Mouse (Mus musculus) heart, postnatal 10 days (tissue): ENCODE measurements around the gene Adgrv1. TPM values are rescaled to one million over a fixed set of nuclear protein-coding genes. Genes with fewer than 3 reads are reported as not detected.

Source experiments
- DNase-seq, 2 experiments: peaks; one replicate each; pipeline ENCODE4 v3.0.0; 2021
- intact Hi-C: fragments of 180-260 bp; cut with DNase I; formaldehyde crosslinking; loops from one replicate; pipeline ENCODE4 v1.15.1; 2025
- microRNA-seq, 2 experiments: library from miRNA; unstranded; fragments of <30 nt; microRNA quantifications; one replicate each; pipeline ENCODE4 v1.2.0; 2022
- total RNA-seq, 2 experiments: library from RNA; stranded (reverse); gene quantifications; 2 replicates each; pipeline ENCODE4 v1.2.3; 2021

Adgrv1 gene
- total RNA-seq, 2 experiments from 2014 or later, result 0.74 to 0.96 TPM

- intact Hi-C loops, result no loop called here
- DNase-seq, result no peak
Measured at GRCm38 (mm10) chr13:81122238-81122637, 510.7 kb downstream of the Adgrv1 start.

- no peak for DNase-seq
Measured at GRCm38 (mm10) chr13:81110479-81110878, 522.5 kb downstream of the Adgrv1 start.

GRCm38 (mm10) chr13:81109676-81110075 is 523.3 kb downstream of the Adgrv1 start:
- intact Hi-C loops, result no loop called here
- no peak for DNase-seq

More at GRCm38 (mm10) chr13:81110479-81110878, 522.5 kb downstream of the Adgrv1 start:
- intact Hi-C loops, result no loop called here

- DNase-seq, result peak; percentile 42 to 44
- intact Hi-C loops, result no loop called here
Measured at GRCm38 (mm10) chr13:81108526-81109302, 524.2 kb downstream of the Adgrv1 start.

- intact Hi-C loops, result no loop called here
- no peak for DNase-seq
Measured at GRCm38 (mm10) chr13:81107436-81107835, 525.5 kb downstream of the Adgrv1 start.

GRCm38 (mm10) chr13:81103794-81104193 is 529.2 kb downstream of the Adgrv1 start:
- intact Hi-C loops, result no loop called here
- peak; percentile 89 to 90 for DNase-seq

GRCm38 (mm10) chr13:81096424-81096823 is 536.5 kb downstream of the Adgrv1 start:
- DNase-seq, result no peak
- intact Hi-C loops, result no loop called here

- intact Hi-C loops, result no loop called here
- peak in 1 of 2 experiments; percentile 13 for DNase-seq
Measured at GRCm38 (mm10) chr13:81094513-81094912, 538.4 kb downstream of the Adgrv1 start.

- DNase-seq, result no peak
- intact Hi-C loops, result no loop called here
Measured at GRCm38 (mm10) chr13:81090051-81090836, 542.7 kb downstream of the Adgrv1 start.

GRCm38 (mm10) chr13:81086969-81087682 is 545.8 kb downstream of the Adgrv1 start:
- intact Hi-C loops, result no loop called here
- DNase-seq, result no peak

GRCm38 (mm10) chr13:81072214-81072613 is 560.7 kb downstream of the Adgrv1 start:
- no peak for DNase-seq
- intact Hi-C loops, result no loop called here

- intact Hi-C loops, result no loop called here
- no peak for DNase-seq
Measured at GRCm38 (mm10) chr13:81051448-81051847, 581.5 kb downstream of the Adgrv1 start.

GRCm38 (mm10) chr13:81050911-81051310 is 582.0 kb downstream of the Adgrv1 start:
- intact Hi-C loops, result no loop called here
- peak in 1 of 2 experiments; percentile 6 for DNase-seq

- intact Hi-C loops, result no loop called here
Measured at GRCm38 (mm10) chr13:81045345-81045744, 587.6 kb downstream of the Adgrv1 start.

More at GRCm38 (mm10) chr13:81045345-81045744, 587.6 kb downstream of the Adgrv1 start:
- no peak for DNase-seq

Small RNA genes within 50 kb of the gene (microRNA-seq; reads per million reads assigned to microRNA genes)
- gene Gm25241, result 0 reads per million in 2 experiments

Other genes with a start within 250 kb of the Adgrv1 start
- gene Lysmd3, start 24.5 kb upstream of the Adgrv1 start, total RNA-seq, result 10 to 100 TPM; 13.2 to 14.0 TPM
- 1 to 10 TPM; 1.8 to 3.5 TPM for gene Polr3g, start 77.9 kb upstream of the Adgrv1 start, total RNA-seq
- gene Mblac2, start 78.2 kb upstream of the Adgrv1 start, total RNA-seq, result 1 to 10 TPM; 2.6 to 4.6 TPM
- 100 to 1,000 TPM in 1 of 2 experiments, 10 to 100 TPM in 1; 92.7 to 102 TPM for gene Cetn3, start 149.9 kb upstream of the Adgrv1 start, total RNA-seq